Mouse (Mus musculus) stomach, postnatal 0 days (tissue): ENCODE measurements around the gene Hapln4.

Experiments
- CTCF ChIP-seq: IDR thresholded peaks from 2 replicates; pipeline ENCODE4 v1.5.1; 2016; ENCODE audit warnings: antibody characterized with exemption, low read depth, mild to moderate bottlenecking, moderate library complexity
- EP300 ChIP-seq: optimal IDR thresholded peaks from 2 replicates; pipeline ENCODE3; 2016; ENCODE audit warnings: antibody characterized with exemption

GRCm38 (mm10) chr8:70073120-70073519 is 10.1 kb upstream of the Hapln4 start:
- no peak for TF ChIP-seq CTCF
- TF ChIP-seq EP300, result no peak
